Mouse (Mus musculus) T-helper 2 cell (primary cell): ENCODE measurements at regions not wholly inside any gene's neighbourhood (a gene's known extent, or its start where the extent isn't known, plus 50 kb on each side); places are given as distances from the start of the nearest gene placed in this dataset.

Source experiments
- in situ Hi-C: fragments of 300-600 bp; cut with MboI, MseI; formaldehyde crosslinking; loops from one replicate; pipeline ENCODE4 v1.15.1; 2025; ENCODE audit warnings: high pct_unique_total_duplicates

DNA sequence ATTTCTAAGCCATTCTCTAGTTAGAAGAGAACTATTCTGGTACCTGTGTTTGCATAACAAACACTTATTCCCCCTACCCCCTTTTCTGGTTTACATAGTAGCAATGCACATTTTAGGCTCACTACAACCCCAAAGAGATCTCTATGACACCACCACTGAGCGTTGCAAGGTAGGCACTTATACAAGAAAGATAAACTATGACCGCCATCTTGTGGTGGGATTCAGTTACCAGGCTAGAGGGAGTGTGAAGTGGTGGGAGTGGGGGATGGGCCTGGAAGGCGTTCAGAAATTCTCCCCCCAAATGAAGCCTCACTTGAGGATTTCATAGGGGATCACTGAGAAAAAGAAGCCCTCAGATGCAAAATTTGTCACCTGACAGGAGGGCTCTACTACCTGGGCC is 64.4 kb upstream of the Fst start:
- in situ Hi-C loops, result no loop called here

DNA sequence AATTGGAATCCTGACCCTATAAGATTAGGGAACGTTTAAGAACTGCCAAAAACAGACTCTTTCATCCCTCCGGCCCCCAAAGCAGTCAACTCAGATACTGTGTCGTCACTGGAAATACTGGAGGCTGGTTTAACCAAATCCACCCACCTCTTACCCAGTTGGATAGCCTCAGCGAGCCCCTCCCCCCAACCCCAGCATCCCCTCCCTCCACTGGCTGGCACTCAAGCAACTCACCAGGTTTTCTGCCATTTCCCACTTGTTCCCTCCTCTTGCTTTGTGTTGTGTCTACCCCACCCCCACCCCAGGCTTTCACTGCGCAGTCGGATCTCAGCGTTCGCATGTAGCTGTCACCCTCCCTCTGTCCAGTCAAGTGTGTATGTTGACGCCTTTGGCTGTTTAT is 68.1 kb upstream of the Fst start:
- in situ Hi-C loops, result no loop called here

GRCm38 (mm10) chr13:114530171-114530774 is 71.5 kb upstream of the Fst start:
- in situ Hi-C loops, result no loop called here

- in situ Hi-C loops, result no loop called here
Measured at GRCm38 (mm10) chr13:114531780-114532179, 73.0 kb upstream of the Fst start.

DNA sequence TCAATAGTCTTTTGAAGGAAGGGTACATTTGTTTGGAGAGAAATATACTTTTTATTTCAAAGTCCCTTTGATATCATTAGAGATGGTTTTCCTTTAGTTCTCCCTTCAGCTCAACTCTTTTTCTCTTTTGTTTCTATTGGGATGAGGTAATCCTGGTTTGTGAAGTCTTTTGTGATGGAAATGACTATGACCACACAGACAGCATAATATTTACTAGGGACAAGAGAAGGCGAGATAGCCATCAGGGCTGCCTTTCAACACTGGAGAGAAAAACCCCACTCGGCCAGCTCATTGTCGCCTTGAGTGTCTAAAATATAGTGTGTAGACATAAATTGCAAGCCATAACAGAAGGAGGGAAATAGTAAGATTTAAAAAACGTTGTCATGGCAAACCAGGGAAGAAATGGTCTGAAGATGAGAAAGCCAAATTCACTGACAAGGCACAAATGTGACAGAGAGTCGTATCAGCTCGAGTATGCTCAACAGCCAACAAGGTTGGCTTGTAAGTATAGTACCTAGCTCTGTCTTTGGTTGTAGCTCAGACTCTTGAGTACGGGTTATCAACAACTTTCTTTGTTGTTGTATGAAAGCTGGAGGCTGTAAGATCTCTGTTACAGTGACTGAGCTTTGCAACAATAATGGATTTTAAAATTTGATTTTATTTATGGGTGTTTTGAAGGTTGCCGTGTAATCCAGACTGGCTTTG is 73.8 kb upstream of the Fst start:
- in situ Hi-C loops, result no loop called here

GRCm38 (mm10) chr13:114534591-114534990 is 75.8 kb upstream of the Fst start:
- in situ Hi-C loops, result no loop called here

- in situ Hi-C loops, result no loop called here
Measured at GRCm38 (mm10) chr13:114535721-114536120, 77.0 kb upstream of the Fst start.

DNA sequence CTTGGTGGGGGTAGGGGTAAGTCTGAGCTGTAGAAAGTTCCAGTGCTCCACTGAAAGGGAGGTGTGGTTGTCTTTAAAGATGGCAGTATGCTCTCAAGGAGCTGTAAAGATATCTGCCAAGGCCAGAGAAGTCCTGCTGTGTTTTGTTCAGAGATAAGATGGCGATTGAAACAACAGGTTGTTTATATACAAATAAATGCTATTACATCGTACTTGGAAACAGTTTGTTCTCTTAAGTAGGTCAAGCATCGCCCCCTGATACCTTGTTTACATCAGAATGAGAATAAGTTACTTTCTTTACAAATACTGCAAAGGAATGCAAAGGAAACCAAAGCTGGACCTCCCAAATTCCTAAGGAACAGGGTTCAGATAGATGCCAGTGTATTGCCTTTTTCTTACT is 113.0 kb upstream of the Fst start:
- in situ Hi-C loops, result no loop called here

GRCm38 (mm10) chr13:114584566-114584965 is 125.8 kb upstream of the Fst start:
- in situ Hi-C loops, result loop anchor here (10.0 kb wide), 1 partner anchor 170 kb away; no protein-coding TSS in a partner anchor

DNA sequence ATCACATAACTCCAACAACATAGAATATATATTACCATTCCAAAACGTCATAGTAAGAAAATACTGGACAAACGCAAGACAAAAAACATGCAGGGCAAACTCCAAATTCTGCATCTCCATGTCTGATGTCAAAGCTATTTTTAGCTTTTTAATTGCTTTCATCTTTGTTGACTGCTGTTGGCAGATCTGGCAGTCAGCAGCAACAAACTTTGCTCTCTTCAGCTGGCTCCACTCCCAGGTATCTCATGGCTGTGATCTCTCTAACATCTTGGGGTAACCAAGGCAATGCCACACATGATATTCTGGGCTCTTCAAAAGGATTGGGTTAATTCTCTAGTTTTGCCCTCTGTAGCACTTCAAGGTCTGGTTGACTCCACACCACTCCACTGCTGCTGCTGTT is 128.9 kb upstream of the Fst start:
- in situ Hi-C loops, result loop anchor here (10.0 kb wide), 1 partner anchor 167 kb away; no protein-coding TSS in a partner anchor

- in situ Hi-C loops, result no loop called here
Measured at GRCm38 (mm10) chr13:114603341-114603740, 144.6 kb upstream of the Fst start.

- in situ Hi-C loops, result no loop called here
Measured at GRCm38 (mm10) chr13:114604037-114604694, 145.4 kb upstream of the Fst start.

DNA sequence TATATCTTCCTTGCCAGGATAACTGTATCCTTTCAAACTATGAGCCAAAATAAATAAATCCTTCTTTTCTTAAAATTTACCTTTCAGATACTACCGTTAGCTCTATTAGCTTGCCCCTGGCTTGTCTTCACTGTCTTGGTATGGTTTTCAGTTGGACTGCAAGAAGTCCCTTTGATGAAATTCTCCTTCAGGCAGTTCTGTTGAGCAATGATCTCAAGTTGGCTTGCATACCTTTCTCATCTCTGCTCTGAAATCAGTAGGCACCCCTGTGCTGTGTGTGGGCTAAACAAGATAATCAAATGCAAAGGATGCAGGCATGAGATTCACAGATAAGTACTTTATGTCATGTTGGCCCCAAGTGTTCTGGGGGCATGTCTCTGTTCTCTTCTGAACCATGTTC is 155.2 kb upstream of the Fst start:
- in situ Hi-C loops, result no loop called here

- in situ Hi-C loops, result no loop called here
Measured at GRCm38 (mm10) chr13:114619416-114619815, 160.7 kb upstream of the Fst start.

GRCm38 (mm10) chr13:114636731-114637130 is 178.0 kb upstream of the Fst start:
- in situ Hi-C loops, result no loop called here

- in situ Hi-C loops, result no loop called here
Measured at GRCm38 (mm10) chr13:114639531-114639930, 178.5 kb upstream of the Mocs2 start.

DNA sequence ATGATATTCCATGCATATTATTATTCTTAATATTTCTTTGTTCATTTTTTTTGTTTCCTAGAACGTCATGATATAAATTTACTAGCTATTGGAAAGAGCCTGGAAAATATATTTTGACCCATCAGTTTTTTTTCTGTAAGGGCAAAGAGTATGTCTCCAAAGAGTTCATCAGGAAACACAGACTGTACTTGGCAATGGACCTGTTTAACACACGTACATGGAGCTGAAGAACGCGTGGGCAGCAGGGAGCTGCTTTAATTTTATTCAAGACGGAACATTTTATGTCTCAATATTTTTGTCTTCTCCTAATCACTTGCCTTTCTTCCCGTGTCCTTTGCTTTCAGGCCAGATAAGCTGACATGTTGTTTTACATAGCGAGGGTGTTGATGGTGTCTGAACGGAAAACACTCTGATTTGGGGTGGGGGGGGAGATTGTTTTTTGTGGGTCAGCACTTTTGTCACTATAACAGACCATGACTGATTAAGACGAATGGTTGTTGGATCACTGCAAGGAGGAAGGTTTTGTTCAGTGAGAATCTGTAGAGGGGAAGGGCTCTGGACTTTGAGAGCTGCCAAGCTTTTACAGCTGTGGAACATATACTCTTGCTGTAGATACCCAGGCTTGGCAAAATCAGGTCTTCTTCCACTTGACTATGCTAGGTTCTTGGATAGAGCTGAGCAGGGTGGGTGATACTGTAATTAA is 176.2 kb upstream of the Mocs2 start:
- in situ Hi-C loops, result no loop called here

DNA sequence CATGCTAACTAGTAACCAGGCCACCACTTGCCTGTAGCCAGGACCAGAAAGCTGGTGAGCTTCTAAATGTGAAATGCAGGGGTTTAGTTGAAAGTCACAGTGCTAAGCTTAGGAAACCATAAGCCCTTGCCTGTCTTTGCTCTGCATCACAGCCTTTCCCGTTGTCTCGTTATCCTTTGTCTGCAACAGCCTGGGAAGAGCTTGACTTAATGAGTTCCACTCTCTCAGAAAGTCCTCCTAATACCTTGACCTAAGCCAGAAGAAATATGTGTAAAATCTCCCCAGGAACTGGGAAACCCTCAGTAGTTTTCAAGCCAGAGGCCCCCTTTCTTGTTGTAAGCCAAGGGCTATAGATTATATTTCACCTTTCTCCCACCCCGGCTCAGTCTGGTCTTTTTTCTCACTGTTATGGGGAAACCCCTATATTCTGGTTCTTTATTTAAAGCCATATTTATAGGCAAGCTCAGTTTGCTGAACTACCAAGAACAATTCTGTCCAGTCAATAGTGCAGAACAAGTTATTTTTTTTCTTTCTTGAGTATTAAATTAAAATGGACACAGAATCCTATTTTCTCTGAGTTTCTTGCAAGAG is 175.0 kb upstream of the Mocs2 start:
- in situ Hi-C loops, result no loop called here

DNA sequence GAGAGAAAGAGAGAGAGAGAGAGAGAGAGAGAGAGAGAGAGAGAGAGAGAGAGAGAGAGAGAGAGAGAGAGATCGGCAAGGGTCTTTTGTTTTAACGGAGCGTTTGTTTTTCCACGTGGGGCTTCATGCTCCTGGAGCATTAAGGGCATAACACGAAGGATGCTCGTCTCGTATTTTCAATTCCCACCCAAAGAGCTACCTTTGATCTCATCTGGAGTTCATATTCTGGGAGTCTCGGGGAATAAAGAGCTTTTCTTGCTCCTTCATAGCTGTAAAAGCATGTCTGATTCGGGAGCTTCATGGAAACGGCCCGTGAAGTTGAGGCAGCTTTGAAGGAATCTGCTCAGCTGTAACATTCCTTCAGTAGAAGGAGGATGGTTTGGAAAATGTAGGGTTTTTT is 174.5 kb upstream of the Mocs2 start:
- in situ Hi-C loops, result no loop called here

DNA sequence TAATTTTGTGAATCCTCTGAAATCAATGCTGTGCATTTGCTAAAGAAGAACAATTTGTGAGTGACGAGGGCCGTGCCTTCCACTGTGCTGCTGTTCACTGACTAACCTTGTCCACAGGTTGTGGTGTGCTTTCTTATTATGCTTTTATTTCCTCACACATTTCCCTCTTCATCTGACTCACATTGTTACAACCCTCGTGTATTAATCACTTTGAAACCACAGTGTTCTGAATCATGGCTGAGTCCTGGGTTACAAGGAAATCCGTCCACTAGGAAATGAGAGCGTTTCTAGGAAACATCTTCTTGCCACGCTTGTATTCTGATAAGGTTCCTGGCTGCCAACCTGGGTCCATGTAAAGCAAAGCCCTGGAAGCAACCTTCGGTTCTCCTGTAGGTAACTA is 163.8 kb upstream of the Mocs2 start:
- in situ Hi-C loops, result no loop called here

GRCm38 (mm10) chr13:114654953-114655586 is 163.0 kb upstream of the Mocs2 start:
- in situ Hi-C loops, result no loop called here
